Mouse (Mus musculus): ENCODE data around the gene Sytl1. TPM values are rescaled to one million over a fixed set of nuclear protein-coding genes. Genes with fewer than 3 reads are reported as not detected.

Gene Sytl1
- polyA plus RNA-seq, 1 experiment from 2014 or later: 2.1 TPM

GRCm38 (mm10) chr4:133261641-133262374, 1.1 kb downstream of the Sytl1 start:
- no peak overlapping the region for H3K4me2 ChIP-seq

GRCm38 (mm10) chr4:133257798-133258408, 5.0 kb downstream of the Sytl1 start:
- WGBS: 64% methylated on average over 12 of the region's 12 CpGs
- H3K27me3 ChIP-seq: peaks cover 32% of the 10 kb centered on the region
- H3K9ac ChIP-seq: no peak overlapping the region
- H3K27ac ChIP-seq: no peak overlapping the region
- peaks cover 5% of the 10 kb centered on the region; the same call in 1 of the 2 replicates for H3K4me1 ChIP-seq
- no peaks in the 10 kb centered on the region for H3K36me3 ChIP-seq
- H3K4me2 ChIP-seq: no peak overlapping the region
- no peaks in the 10 kb centered on the region for H3K9me3 ChIP-seq
- no peak overlapping the region for H3K4me3 ChIP-seq
- ATAC-seq (ENCODE audit: borderline replicate concordance, extremely low read depth, low FRiP score, low TSS enrichment): 0 out of 2 replicates have a peak, but pooled peaks have one; percentile 44

More at GRCm38 (mm10) chr4:133261641-133262374, 1.1 kb downstream of the Sytl1 start:
- Histone ChIP-seq H3K9ac (no peak overlapping the region), H3K27ac (no peak overlapping the region), H3K36me3 (peaks cover 26% of the 10 kb centered on the region), H3K27me3 (peaks cover 9% of the 10 kb centered on the region), H3K4me1 (peaks cover 3% of the 10 kb centered on the region; the same call in 1 of the 2 replicates), H3K4me3 (no peak overlapping the region), H3K9me3 (no peaks in the 10 kb centered on the region)
- ATAC-seq (ENCODE audit: borderline replicate concordance, extremely low read depth, low FRiP score, low TSS enrichment): no peak
- 37% methylated on average over 10 of the region's 10 CpGs for WGBS

- Histone ChIP-seq H3K9ac (no peak overlapping the region), H3K4me3 (no peak overlapping the region), H3K4me2 (peak overlapping the region; percentile 54), H3K36me3 (no peaks in the 10 kb centered on the region), H3K27me3 (peaks cover 38% of the 10 kb centered on the region), H3K27ac (no peak overlapping the region), H3K4me1 (peaks cover 5% of the 10 kb centered on the region; the same call in 1 of the 2 replicates), H3K9me3 (no peaks in the 10 kb centered on the region)
- ATAC-seq (ENCODE audit: borderline replicate concordance, extremely low read depth, low FRiP score, low TSS enrichment): no peak
- WGBS: 20% methylated on average over 10 of the region's 12 CpGs
These were observed 5.7 kb downstream of the Sytl1 start for GRCm38 (mm10) chr4:133257230-133257629.

- no peak overlapping the region for H3K4me3 ChIP-seq
- peaks cover 5% of the 10 kb centered on the region; the same call in 1 of the 2 replicates for H3K4me1 ChIP-seq
- 11% methylated on average over 24 of the region's 24 CpGs for WGBS
- H3K4me2 ChIP-seq: peak overlapping the region; percentile 54
- H3K36me3 ChIP-seq: no peaks in the 10 kb centered on the region
- H3K9ac ChIP-seq: no peak overlapping the region
- H3K9me3 ChIP-seq: no peaks in the 10 kb centered on the region
- ATAC-seq (ENCODE audit: borderline replicate concordance, extremely low read depth, low FRiP score, low TSS enrichment): peak; percentile 27; the same call in 1 of the 2 replicates
- peaks cover 42% of the 10 kb centered on the region for H3K27me3 ChIP-seq
- H3K27ac ChIP-seq: no peak overlapping the region
These were observed 6.1 kb downstream of the Sytl1 start for GRCm38 (mm10) chr4:133256820-133257219.

GRCm38 (mm10) chr4:133255392-133255791, 7.5 kb downstream of the Sytl1 start:
- no peak overlapping the region for H3K27ac ChIP-seq
- no peaks in the 10 kb centered on the region for H3K9me3 ChIP-seq
- no peak overlapping the region for H3K4me2 ChIP-seq
- peaks cover 56% of the 10 kb centered on the region for H3K27me3 ChIP-seq
- H3K36me3 ChIP-seq: no peaks in the 10 kb centered on the region
- 45% methylated on average over 6 of the region's 6 CpGs for WGBS
- H3K9ac ChIP-seq: no peak overlapping the region
- peaks cover 17% of the 10 kb centered on the region for H3K4me1 ChIP-seq
- no peak overlapping the region for H3K4me3 ChIP-seq
- no peak for ATAC-seq (ENCODE audit: borderline replicate concordance, extremely low read depth, low FRiP score, low TSS enrichment)

- Histone ChIP-seq H3K9me3 (no peaks in the 10 kb centered on the region), H3K27ac (no peak overlapping the region), H3K4me1 (peaks cover 19% of the 10 kb centered on the region), H3K9ac (no peak overlapping the region), H3K36me3 (no peaks in the 10 kb centered on the region), H3K4me2 (no peak overlapping the region), H3K4me3 (no peak overlapping the region), H3K27me3 (peaks cover 75% of the 10 kb centered on the region)
- 80% methylated on average over 12 of the region's 12 CpGs for WGBS
- ATAC-seq (ENCODE audit: borderline replicate concordance, extremely low read depth, low FRiP score, low TSS enrichment): no peak
These were observed 9.5 kb downstream of the Sytl1 start for GRCm38 (mm10) chr4:133253412-133253811.

GRCm38 (mm10) chr4:133252089-133252488, 10.8 kb downstream of the Sytl1 start:
- no peak overlapping the region for H3K4me2 ChIP-seq
- no peak for ATAC-seq (ENCODE audit: borderline replicate concordance, extremely low read depth, low FRiP score, low TSS enrichment)
- no peak overlapping the region for H3K4me3 ChIP-seq
- peaks cover 19% of the 10 kb centered on the region for H3K4me1 ChIP-seq
- peaks cover 82% of the 10 kb centered on the region for H3K27me3 ChIP-seq
- H3K9me3 ChIP-seq: no peaks in the 10 kb centered on the region
- no peak overlapping the region for H3K9ac ChIP-seq
- no peak overlapping the region for H3K27ac ChIP-seq
- 43% methylated on average over 4 of the region's 4 CpGs for WGBS
- no peaks in the 10 kb centered on the region for H3K36me3 ChIP-seq

- Histone ChIP-seq H3K27me3 (peaks cover 82% of the 10 kb centered on the region), H3K27ac (no peak overlapping the region), H3K9me3 (no peaks in the 10 kb centered on the region), H3K36me3 (no peaks in the 10 kb centered on the region), H3K4me2 (peak overlapping the region; percentile 66), H3K4me3 (peak overlapping the region; percentile 31), H3K9ac (0 out of 2 replicates have a peak overlapping the region, but pooled peaks have one; percentile 16), H3K4me1 (peaks cover 14% of the 10 kb centered on the region)
- ATAC-seq (ENCODE audit: borderline replicate concordance, extremely low read depth, low FRiP score, low TSS enrichment): no peak
- 3% methylated on average over 31 of the region's 31 CpGs for WGBS
These were observed 11.7 kb downstream of the Sytl1 start for GRCm38 (mm10) chr4:133251214-133251613.

- Histone ChIP-seq H3K27ac (no peak overlapping the region), H3K9me3 (no peaks in the 10 kb centered on the region), H3K4me1 (peaks cover 14% of the 10 kb centered on the region), H3K4me2 (peak overlapping the region; percentile 66), H3K27me3 (peaks cover 82% of the 10 kb centered on the region), H3K9ac (0 out of 2 replicates have a peak overlapping the region, but pooled peaks have one; percentile 16), H3K36me3 (no peaks in the 10 kb centered on the region), H3K4me3 (peak overlapping the region; percentile 31)
- no peak for ATAC-seq (ENCODE audit: borderline replicate concordance, extremely low read depth, low FRiP score, low TSS enrichment)
- 2% methylated on average over 22 of the region's 22 CpGs for WGBS
These were observed 12.3 kb downstream of the Sytl1 start for GRCm38 (mm10) chr4:133250609-133251008.

- Histone ChIP-seq H3K4me1 (peaks cover 14% of the 10 kb centered on the region), H3K9me3 (no peaks in the 10 kb centered on the region), H3K9ac (no peak overlapping the region), H3K36me3 (no peaks in the 10 kb centered on the region), H3K4me2 (no peak overlapping the region), H3K27ac (no peak overlapping the region), H3K27me3 (peaks cover 83% of the 10 kb centered on the region), H3K4me3 (no peak overlapping the region)
- no peak for ATAC-seq (ENCODE audit: borderline replicate concordance, extremely low read depth, low FRiP score, low TSS enrichment)
- WGBS: 58% methylated on average over 13 of the region's 13 CpGs
These were observed 15.0 kb downstream of the Sytl1 start for GRCm38 (mm10) chr4:133247806-133248449.

GRCm38 (mm10) chr4:133247072-133247471, 15.8 kb downstream of the Sytl1 start:
- 20% methylated on average over 15 of the region's 15 CpGs for WGBS
- no peak for ATAC-seq (ENCODE audit: borderline replicate concordance, extremely low read depth, low FRiP score, low TSS enrichment)
- Histone ChIP-seq H3K4me1 (peaks cover 14% of the 10 kb centered on the region), H3K4me3 (no peak overlapping the region), H3K36me3 (no peaks in the 10 kb centered on the region), H3K27ac (no peak overlapping the region), H3K27me3 (peaks cover 83% of the 10 kb centered on the region), H3K9me3 (no peaks in the 10 kb centered on the region), H3K9ac (no peak overlapping the region), H3K4me2 (no peak overlapping the region)

GRCm38 (mm10) chr4:133244289-133244688, 18.6 kb downstream of the Sytl1 start:
- 76% methylated on average over 1 of the region's 1 CpGs for WGBS
- H3K9ac ChIP-seq: no peak overlapping the region
- no peak overlapping the region for H3K4me2 ChIP-seq
- peaks cover 11% of the 10 kb centered on the region for H3K4me1 ChIP-seq
- no peaks in the 10 kb centered on the region for H3K36me3 ChIP-seq
- H3K9me3 ChIP-seq: no peaks in the 10 kb centered on the region
- peaks cover 56% of the 10 kb centered on the region for H3K27me3 ChIP-seq
- no peak overlapping the region for H3K4me3 ChIP-seq
- no peak overlapping the region for H3K27ac ChIP-seq
- no peak for ATAC-seq (ENCODE audit: borderline replicate concordance, extremely low read depth, low FRiP score, low TSS enrichment)
